Comparison of ENCODE assay signal across 8 mouse cellular contexts in genomic region chr19:16358905-16359304, GRCm38 (mm10).
DNase-seq lines count a peak whose midpoint lies in the region; ATAC-seq and TF ChIP-seq lines count a peak whose summit lies in the region.
"Had no signal": no experiment of that assay in that cellular context is flagged by ENCODE, and none has a peak within 500 bp of the region (broad histone marks: within the 10 kb centered on the region; RNA-seq: fewer than 3 reads in every experiment).

No protein-coding gene starts in this region.

- 49% methylated on average over 5 of the region's 5 CpGs for WGBS in liver, embryonic 14.5 days (ENCODE audit: insufficient replicate concordance)

- peak; percentile 56 for DNase-seq in layer of hippocampus, adult 11-12 months (ENCODE audit: low spot score)
- no peak for DNase-seq in layer of hippocampus, postnatal 36 days
- peak; percentile 66 for DNase-seq in 416B (ENCODE audit: low read depth)
- DNase-seq in B cell, adult 2 months = peak; percentile 11 to 13
- DNase-seq in embryo, embryonic 10.5 days (ENCODE audit: low spot score) = peak; percentile 43
- no peak for DNase-seq in liver, embryonic 14.5 days (ENCODE audit: low read depth in 3 of 3, low spot score in 3 of 3)
- no peak for DNase-seq in yolk sac, embryonic 10.5 days (ENCODE audit: low spot score)

- no peak overlapping the region for H3K4me3 ChIP-seq in liver, embryonic 14.5 days (ENCODE audit: insufficient read depth in 1 of 2, low read depth in 2 of 2, low read length in 2 of 2)
- H3K4me3 ChIP-seq: liver, embryonic 15.5 days had no signal

- TF ChIP-seq EP300 in liver, embryonic 14.5 days (IDR thresholded peaks at IDR 0.05; ENCODE audit: low read depth) = no peak

- H3K36me3 ChIP-seq in liver, embryonic 14.5 days (replicated peaks; ENCODE audit: control insufficient read depth, insufficient read depth, low read depth) = no peaks in the 10 kb centered on the region
- H3K36me3 ChIP-seq: liver, embryonic 15.5 days had no signal

- H3K4me2 ChIP-seq in liver, embryonic 14.5 days (ENCODE audit: low read depth) = no peak overlapping the region
- H3K4me2 ChIP-seq: liver, embryonic 15.5 days had no signal

- no peak overlapping the region for H3K9ac ChIP-seq in liver, embryonic 14.5 days (replicated peaks)
- H3K9ac ChIP-seq: liver, embryonic 15.5 days had no signal

- no peaks in the 10 kb centered on the region for H3K27me3 ChIP-seq in liver, embryonic 14.5 days (ENCODE audit: control insufficient read depth, insufficient read depth, low read length)
- H3K27me3 ChIP-seq: liver, embryonic 15.5 days had no signal

- H3K9me3 ChIP-seq in liver, embryonic 14.5 days (ENCODE audit: control insufficient read depth, low read length) = no peaks in the 10 kb centered on the region
- H3K9me3 ChIP-seq: liver, embryonic 15.5 days had no signal

- no peak overlapping the region for H3K27ac ChIP-seq in liver, embryonic 14.5 days
- H3K27ac ChIP-seq: liver, embryonic 15.5 days had no signal

- peak; percentile 57 for TF ChIP-seq CTCF in liver, embryonic 14.5 days (IDR thresholded peaks at IDR 0.05; ENCODE audit: low read depth)

- H3K4me1 ChIP-seq in liver, embryonic 14.5 days (replicated peaks; ENCODE audit: control insufficient read depth in 2 of 2, insufficient read depth in 2 of 2, low read length in 1 of 2) = no peaks in the 10 kb centered on the region

- ATAC-seq in liver, embryonic 14.5 days (ENCODE audit: insufficient read depth) = no peak

Comparison
In these comparisons a context has a peak if more than half of its experiments do, and no peak if none do; other contexts are left out.
1. DNase-seq: peak in layer of hippocampus, adult 11-12 months (single experiment), 416B (single experiment), B cell, adult 2 months (2 of 2) and embryo, embryonic 10.5 days (single experiment); none in layer of hippocampus, postnatal 36 days (0 of 2), liver, embryonic 14.5 days (0 of 3) and yolk sac, embryonic 10.5 days (single experiment).